Mouse (Mus musculus) frontal cortex, adult 2 months (tissue): ENCODE measurements around the gene 1110059E24Rik. TPM values are rescaled to one million over a fixed set of nuclear protein-coding genes. Genes with fewer than 3 reads are reported as not detected.
"Not testable (repeated sequence)": the region's sequence is repeated elsewhere in the genome, so short reads cannot be mapped to it uniquely, and the experiment has no call there.

ENCODE experiments used
- DNase-seq, 2 experiments: peaks; one replicate each; pipeline ENCODE4 v3.0.0; 2022; ENCODE audit warnings: low spot score in 1 of 2; ENCODE audit errors: extremely low spot score in 1 of 2
- polyA plus RNA-seq: library from polyadenylated mRNA; depleted of rRNA; stranded (reverse); fragments of >200 nt; gene quantifications from 2 replicates; pipeline ENCODE4 v1.2.3, GENCODE M21; 2012

The 1110059E24Rik gene
- polyA plus RNA-seq, 1 experiment, result 29.6 TPM

GRCm38 (mm10) chr19:21628440-21628839 is 24.3 kb downstream of the 1110059E24Rik start:
- DNase-seq, result not testable (repeated sequence)

GRCm38 (mm10) chr19:21626271-21626988 is 26.3 kb downstream of the 1110059E24Rik start:
- DNase-seq, result no peak

GRCm38 (mm10) chr19:21624148-21624535 is 28.6 kb downstream of the 1110059E24Rik start:
- no peak for DNase-seq

GRCm38 (mm10) chr19:21623410-21624147 is 29.2 kb downstream of the 1110059E24Rik start:
- no peak for DNase-seq

GRCm38 (mm10) chr19:21615801-21616200 is 37.0 kb downstream of the 1110059E24Rik start:
- DNase-seq, result no peak

GRCm38 (mm10) chr19:21611725-21612575 is 40.8 kb downstream of the 1110059E24Rik start:
- no peak for DNase-seq

GRCm38 (mm10) chr19:21611297-21611696 is 41.5 kb downstream of the 1110059E24Rik start:
- no peak for DNase-seq

- DNase-seq, result no peak
Measured at GRCm38 (mm10) chr19:21610240-21610639, 42.5 kb downstream of the 1110059E24Rik start.

GRCm38 (mm10) chr19:21605294-21605693 is 47.5 kb downstream of the 1110059E24Rik start:
- DNase-seq, result no peak

GRCm38 (mm10) chr19:21603836-21604235 is 48.9 kb downstream of the 1110059E24Rik start:
- DNase-seq, result no peak

- no peak for DNase-seq
Measured at GRCm38 (mm10) chr19:21601541-21602101, 51.2 kb downstream of the 1110059E24Rik start.

GRCm38 (mm10) chr19:21598659-21599352 is 54.0 kb downstream of the 1110059E24Rik start:
- DNase-seq, result no peak

GRCm38 (mm10) chr19:21594676-21595075 is 58.1 kb downstream of the 1110059E24Rik start:
- DNase-seq, result no peak

GRCm38 (mm10) chr19:21592216-21592615 is 60.6 kb downstream of the 1110059E24Rik start:
- not testable (repeated sequence) for DNase-seq

- no peak for DNase-seq
Measured at GRCm38 (mm10) chr19:21589888-21590287, 62.9 kb downstream of the 1110059E24Rik start.

GRCm38 (mm10) chr19:21587593-21587992 is 65.2 kb downstream of the 1110059E24Rik start:
- DNase-seq, result no peak

- DNase-seq, result no peak
Measured at GRCm38 (mm10) chr19:21586546-21586945, 66.2 kb downstream of the 1110059E24Rik start.

GRCm38 (mm10) chr19:21585868-21586267 is 66.9 kb downstream of the 1110059E24Rik start:
- no peak for DNase-seq

- DNase-seq, result no peak
Measured at GRCm38 (mm10) chr19:21583986-21584385, 68.8 kb downstream of the 1110059E24Rik start.

- DNase-seq, result no peak
Measured at GRCm38 (mm10) chr19:21583523-21583984, 69.2 kb downstream of the 1110059E24Rik start.
